Mouse (Mus musculus): ENCODE results near the gene Nfatc2ip. TPM values are rescaled to one million over a fixed set of nuclear protein-coding genes. Genes with fewer than 3 reads are reported as not detected.
A peak's percentile ranks its signal among the peaks of the same experiment; 100 is the strongest.

Nfatc2ip gene
- polyA plus RNA-seq, 1 experiment from 2014 or later: 2.9 TPM

- Histone ChIP-seq H3K4me2 (no peak overlapping the region), H3K4me1 (replicated peaks) (no peaks in the 10 kb centered on the region; the same call in 1 of the 2 replicates), H3K4me3 (replicated peaks) (no peak overlapping the region), H3K27me3 (no peaks in the 10 kb centered on the region; the same call in 1 of the 2 replicates), H3K9ac (replicated peaks) (no peak overlapping the region), H3K36me3 (no peaks in the 10 kb centered on the region), H3K27ac (no peak overlapping the region), H3K9me3 (no peaks in the 10 kb centered on the region)
- ATAC-seq (ENCODE audit: insufficient number of reproducible peaks, insufficient read depth, low FRiP score, low TSS enrichment, low read depth): no peak
- WGBS: 64% methylated on average over 14 of the region's 14 CpGs
Measured at GRCm38 (mm10) chr7:126354738-126355614, 41.6 kb downstream of the Nfatc2ip start.

GRCm38 (mm10) chr7:126353994-126354365 is 42.6 kb downstream of the Nfatc2ip start:
- Histone ChIP-seq H3K36me3 (no peaks in the 10 kb centered on the region), H3K27me3 (no peaks in the 10 kb centered on the region; the same call in 1 of the 2 replicates), H3K9me3 (no peaks in the 10 kb centered on the region), H3K27ac (no peak overlapping the region), H3K4me1 (replicated peaks) (no peaks in the 10 kb centered on the region; the same call in 1 of the 2 replicates), H3K9ac (replicated peaks) (no peak overlapping the region), H3K4me3 (replicated peaks) (no peak overlapping the region), H3K4me2 (no peak overlapping the region)
- 83% methylated on average over 3 of the region's 3 CpGs for WGBS
- ATAC-seq (ENCODE audit: insufficient number of reproducible peaks, insufficient read depth, low FRiP score, low TSS enrichment, low read depth): no peak

- H3K4me2 ChIP-seq: no peak overlapping the region
- H3K9ac ChIP-seq (replicated peaks): no peak overlapping the region
- H3K4me3 ChIP-seq (replicated peaks): no peak overlapping the region
- H3K4me1 ChIP-seq (replicated peaks): no peaks in the 10 kb centered on the region; the same call in 1 of the 2 replicates
- WGBS: 64% methylated on average over 11 of the region's 11 CpGs
- no peaks in the 10 kb centered on the region for H3K36me3 ChIP-seq
- no peak for ATAC-seq (ENCODE audit: insufficient number of reproducible peaks, insufficient read depth, low FRiP score, low TSS enrichment, low read depth)
- H3K27ac ChIP-seq: no peak overlapping the region
- H3K27me3 ChIP-seq: no peaks in the 10 kb centered on the region; the same call in 1 of the 2 replicates
- no peaks in the 10 kb centered on the region for H3K9me3 ChIP-seq
Measured at GRCm38 (mm10) chr7:126353251-126353993, 43.1 kb downstream of the Nfatc2ip start.

GRCm38 (mm10) chr7:126351419-126351951 is 45.1 kb downstream of the Nfatc2ip start:
- Histone ChIP-seq H3K36me3 (no peaks in the 10 kb centered on the region), H3K27me3 (no peaks in the 10 kb centered on the region; the same call in 1 of the 2 replicates), H3K4me1 (replicated peaks) (no peaks in the 10 kb centered on the region; the same call in 1 of the 2 replicates), H3K9ac (replicated peaks) (0 out of 2 replicates have a peak overlapping the region, but pooled peaks have one; percentile 18), H3K27ac (no peak overlapping the region), H3K4me2 (no peak overlapping the region), H3K4me3 (replicated peaks) (no peak overlapping the region), H3K9me3 (no peaks in the 10 kb centered on the region)
- ATAC-seq (ENCODE audit: insufficient number of reproducible peaks, insufficient read depth, low FRiP score, low TSS enrichment, low read depth): no peak
- WGBS: 64% methylated on average over 10 of the region's 10 CpGs

- Histone ChIP-seq H3K9ac (replicated peaks) (no peak overlapping the region), H3K36me3 (no peaks in the 10 kb centered on the region), H3K4me2 (no peak overlapping the region; the same call in 1 of the 2 replicates), H3K9me3 (no peaks in the 10 kb centered on the region), H3K4me3 (replicated peaks) (no peak overlapping the region), H3K4me1 (replicated peaks) (no peaks in the 10 kb centered on the region; the same call in 1 of the 2 replicates), H3K27me3 (no peaks in the 10 kb centered on the region; the same call in 1 of the 2 replicates), H3K27ac (no peak overlapping the region)
- no peak for ATAC-seq (ENCODE audit: insufficient number of reproducible peaks, insufficient read depth, low FRiP score, low TSS enrichment, low read depth)
- 66% methylated on average over 20 of the region's 20 CpGs for WGBS
Measured at GRCm38 (mm10) chr7:126350748-126351418, 45.7 kb downstream of the Nfatc2ip start.

GRCm38 (mm10) chr7:126348293-126348692 is 48.2 kb downstream of the Nfatc2ip start:
- H3K9me3 ChIP-seq: no peaks in the 10 kb centered on the region
- no peak overlapping the region for H3K4me3 ChIP-seq (replicated peaks)
- WGBS: 77% methylated on average over 8 of the region's 8 CpGs
- no peak for ATAC-seq (ENCODE audit: insufficient number of reproducible peaks, insufficient read depth, low FRiP score, low TSS enrichment, low read depth)
- H3K4me2 ChIP-seq: no peak overlapping the region
- H3K27ac ChIP-seq: no peak overlapping the region
- H3K36me3 ChIP-seq: no peaks in the 10 kb centered on the region
- no peak overlapping the region for H3K9ac ChIP-seq (replicated peaks)
- no peaks in the 10 kb centered on the region; the same call in 1 of the 2 replicates for H3K27me3 ChIP-seq
- H3K4me1 ChIP-seq (replicated peaks): peaks cover 6% of the 10 kb centered on the region; the same call in 1 of the 2 replicates

- Histone ChIP-seq H3K4me3 (replicated peaks) (no peak overlapping the region), H3K27ac (no peak overlapping the region), H3K9me3 (no peaks in the 10 kb centered on the region), H3K9ac (replicated peaks) (no peak overlapping the region), H3K4me1 (replicated peaks) (peaks cover 6% of the 10 kb centered on the region; the same call in 1 of the 2 replicates), H3K4me2 (no peak overlapping the region), H3K36me3 (no peaks in the 10 kb centered on the region), H3K27me3 (no peaks in the 10 kb centered on the region; the same call in 1 of the 2 replicates)
- ATAC-seq (ENCODE audit: insufficient number of reproducible peaks, insufficient read depth, low FRiP score, low TSS enrichment, low read depth): no peak
- 59% methylated on average over 1 of the region's 1 CpGs for WGBS
Measured at GRCm38 (mm10) chr7:126347098-126347497, 49.4 kb downstream of the Nfatc2ip start.

- 64% methylated on average over 3 of the region's 3 CpGs for WGBS
- H3K36me3 ChIP-seq: no peaks in the 10 kb centered on the region
Measured at GRCm38 (mm10) chr7:126345969-126346368, 50.6 kb downstream of the Nfatc2ip start.

GRCm38 (mm10) chr7:126345557-126345956 is 51.0 kb downstream of the Nfatc2ip start:
- Histone ChIP-seq H3K9ac (replicated peaks) (no peak overlapping the region), H3K4me1 (replicated peaks) (peaks cover 6% of the 10 kb centered on the region; the same call in 1 of the 2 replicates), H3K27me3 (no peaks in the 10 kb centered on the region), H3K36me3 (no peaks in the 10 kb centered on the region), H3K27ac (no peak overlapping the region), H3K4me2 (no peak overlapping the region), H3K9me3 (no peaks in the 10 kb centered on the region), H3K4me3 (replicated peaks) (no peak overlapping the region)
- WGBS: 81% methylated on average over 3 of the region's 3 CpGs
- no peak for ATAC-seq (ENCODE audit: insufficient number of reproducible peaks, insufficient read depth, low FRiP score, low TSS enrichment, low read depth)

More at GRCm38 (mm10) chr7:126345969-126346368, 50.6 kb downstream of the Nfatc2ip start:
- ATAC-seq (ENCODE audit: insufficient number of reproducible peaks, insufficient read depth, low FRiP score, low TSS enrichment, low read depth): no peak
- no peaks in the 10 kb centered on the region; the same call in 1 of the 2 replicates for H3K27me3 ChIP-seq
- no peak overlapping the region for H3K9ac ChIP-seq (replicated peaks)
- no peaks in the 10 kb centered on the region for H3K9me3 ChIP-seq
- H3K4me1 ChIP-seq (replicated peaks): peaks cover 6% of the 10 kb centered on the region; the same call in 1 of the 2 replicates
- no peak overlapping the region for H3K4me2 ChIP-seq
- no peak overlapping the region for H3K27ac ChIP-seq
- no peak overlapping the region for H3K4me3 ChIP-seq (replicated peaks)

GRCm38 (mm10) chr7:126340896-126341295 is 55.6 kb downstream of the Nfatc2ip start:
- ATAC-seq (ENCODE audit: insufficient number of reproducible peaks, insufficient read depth, low FRiP score, low TSS enrichment, low read depth): no peak
- Histone ChIP-seq H3K4me3 (replicated peaks) (no peak overlapping the region), H3K27me3 (no peaks in the 10 kb centered on the region), H3K36me3 (no peaks in the 10 kb centered on the region), H3K9me3 (no peaks in the 10 kb centered on the region), H3K4me2 (no peak overlapping the region), H3K27ac (no peak overlapping the region), H3K9ac (replicated peaks) (no peak overlapping the region), H3K4me1 (replicated peaks) (peaks cover 6% of the 10 kb centered on the region; the same call in 1 of the 2 replicates)
- WGBS: 52% methylated on average over 6 of the region's 6 CpGs

All from limb, embryonic 12.5 days (tissue).